Mouse (Mus musculus): ENCODE results near the gene Oas1d.

GRCm38 (mm10) chr5:120898307-120898706 lies 16.0 kb upstream of the Oas1d start:
- no peak for TF ChIP-seq MAX (IDR thresholded peaks at IDR 0.05)
- TF ChIP-seq CTCF (IDR thresholded peaks at IDR 0.05; ENCODE audit: control insufficient read depth, insufficient read depth, insufficient read length) = no peak
- TF ChIP-seq USF1 (IDR thresholded peaks at IDR 0.05; ENCODE audit: low read depth) = no peak
- TF ChIP-seq FOSL1 (IDR thresholded peaks at IDR 0.05; ENCODE audit: insufficient read depth, low read length, poor library complexity, severe bottlenecking) = no peak
- no peak for TF ChIP-seq MYOG (IDR thresholded peaks at IDR 0.05; ENCODE audit: control insufficient read depth, extremely low read depth, insufficient read length)

Measured in C2C12 (cell line).